Mouse (Mus musculus) inflammation-experienced regulatory T-cells, adult 6 months (primary cell): Measurements from ENCODE around the gene 1700010I14Rik. TPM values are rescaled to one million over a fixed set of nuclear protein-coding genes. Genes with fewer than 3 reads are reported as not detected.

Experiments
- ATAC-seq: one replicate; pipeline ENCODE4 v1.8.0; 2017
- polyA plus RNA-seq, 3 experiments: library from polyadenylated mRNA; unstranded; fragments of 100-300 nt; shearing (Covaris generic); gene quantifications; one replicate each; pipeline ENCODE4 v1.2.1; 2017

The 1700010I14Rik gene
- polyA plus RNA-seq = 1 to 10 TPM; 3.1 to 5.6 (median 3.9) TPM

DNA sequence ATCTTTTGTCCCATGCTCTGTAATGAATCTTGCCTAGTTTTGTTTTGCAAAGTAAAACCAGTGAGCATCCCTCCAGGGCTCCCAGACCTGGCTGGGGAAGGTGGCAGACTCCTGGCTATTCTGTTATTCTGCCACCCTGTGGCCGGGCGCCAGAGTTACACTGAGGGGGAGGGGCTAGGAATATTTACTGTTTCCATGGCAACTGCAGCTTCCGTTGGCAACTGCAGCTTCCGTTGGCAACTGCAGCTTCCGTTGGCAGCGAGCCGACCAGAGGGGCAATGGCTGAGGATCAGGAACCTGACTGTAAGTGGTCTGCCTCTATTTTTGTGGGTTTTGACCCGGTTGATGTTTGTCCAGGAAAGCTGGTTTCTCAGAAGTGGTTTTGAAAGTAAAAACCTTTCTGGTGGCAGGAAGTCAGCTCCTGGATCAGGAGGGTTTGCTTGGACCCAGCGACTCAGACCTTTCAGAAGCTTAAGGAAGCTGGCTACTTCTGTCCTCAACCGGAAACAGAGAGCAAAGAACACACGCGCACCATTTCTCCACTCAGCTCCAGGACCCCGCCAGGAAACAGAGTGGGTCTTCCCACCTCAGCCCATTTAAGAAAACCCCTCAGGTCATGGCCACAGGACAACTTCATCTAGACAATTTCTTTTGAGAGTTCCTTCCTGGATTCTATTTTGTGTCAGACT is at the start of gene 1700010I14Rik:
Gene 1700010I14Rik (plus strand): TSS at position 215 of the 689 bp plus-strand sequence.
- ATAC-seq = peak; percentile 91

DNA sequence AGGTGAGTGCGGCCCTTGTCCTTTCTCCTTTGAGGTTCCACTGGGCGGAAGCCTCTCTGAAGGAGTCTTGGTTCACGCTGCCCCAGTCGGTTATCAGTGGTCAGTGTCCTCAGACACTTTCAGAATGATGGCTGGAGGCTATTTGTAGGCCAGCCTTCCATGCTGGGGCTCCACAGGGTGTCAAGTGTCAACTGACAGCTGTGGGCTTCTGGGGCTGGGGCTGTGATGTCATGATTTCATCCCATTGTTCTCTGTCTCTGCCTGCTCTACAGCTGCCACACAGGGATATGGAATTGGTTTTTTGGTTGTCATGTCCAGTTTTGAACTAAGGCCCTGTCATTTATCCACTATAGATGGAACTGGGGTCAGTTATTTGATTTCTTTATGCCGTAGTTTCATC is 36.5 kb upstream of the 1700010I14Rik start:
- no peak for ATAC-seq

DNA sequence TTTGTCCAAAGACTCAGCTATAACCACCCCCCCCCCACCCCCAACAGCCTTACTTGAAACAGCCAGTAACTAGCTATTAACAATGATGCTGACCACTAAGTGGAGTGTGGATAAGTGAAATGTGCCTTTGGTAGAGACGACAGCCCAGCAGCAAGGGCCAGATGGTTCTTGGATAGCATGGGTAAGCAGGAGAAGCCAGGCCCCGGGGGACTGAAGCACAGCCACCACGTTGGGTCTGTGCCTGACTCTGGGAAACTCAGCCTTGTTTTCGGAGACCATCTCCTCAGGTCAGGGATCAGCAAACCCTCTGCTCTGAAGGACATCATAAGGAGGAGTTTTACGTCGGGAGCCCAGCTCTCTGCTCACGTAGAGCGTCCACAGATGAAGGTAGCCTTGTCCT is 35.2 kb upstream of the 1700010I14Rik start:
- ATAC-seq = no peak

DNA sequence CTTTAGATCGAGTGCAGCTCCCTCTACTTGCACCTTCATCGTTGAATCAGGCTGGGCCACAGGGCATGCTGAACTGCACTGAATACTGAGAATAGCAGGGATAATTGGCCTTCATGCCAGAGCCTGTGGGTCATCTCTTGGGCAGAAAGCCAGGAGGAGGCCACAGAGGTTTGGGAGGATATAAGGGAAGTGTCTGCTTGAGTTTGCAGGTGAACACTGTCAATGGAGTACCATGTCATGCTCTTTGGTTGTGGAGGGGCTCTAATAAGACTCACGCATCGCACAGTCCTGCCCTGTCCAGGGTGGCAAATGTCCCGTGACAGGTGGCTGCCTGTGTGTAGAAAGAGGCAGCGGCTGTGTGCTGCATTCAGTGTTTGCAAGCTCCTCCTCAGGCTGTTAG is 30.0 kb upstream of the 1700010I14Rik start:
- ATAC-seq = no peak

DNA sequence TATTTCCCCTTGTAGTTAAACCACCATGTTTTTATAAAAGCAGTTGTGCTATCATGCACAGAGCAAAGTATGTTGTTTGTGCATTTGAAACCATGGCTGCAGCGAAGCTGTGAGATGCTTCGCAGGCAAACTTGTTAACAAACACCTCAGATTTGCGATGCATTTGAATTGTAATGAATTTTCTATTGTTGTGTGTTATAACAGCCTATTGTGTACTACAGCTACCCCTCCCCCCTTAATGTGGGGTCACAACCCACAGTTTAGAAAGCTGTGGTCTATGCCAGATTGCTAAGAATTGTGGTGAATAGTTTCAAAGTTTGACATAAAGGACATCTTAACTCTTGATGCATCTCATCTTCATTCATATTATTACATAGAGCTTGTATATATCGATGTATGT is 27.7 kb upstream of the 1700010I14Rik start:
- no peak for ATAC-seq

DNA sequence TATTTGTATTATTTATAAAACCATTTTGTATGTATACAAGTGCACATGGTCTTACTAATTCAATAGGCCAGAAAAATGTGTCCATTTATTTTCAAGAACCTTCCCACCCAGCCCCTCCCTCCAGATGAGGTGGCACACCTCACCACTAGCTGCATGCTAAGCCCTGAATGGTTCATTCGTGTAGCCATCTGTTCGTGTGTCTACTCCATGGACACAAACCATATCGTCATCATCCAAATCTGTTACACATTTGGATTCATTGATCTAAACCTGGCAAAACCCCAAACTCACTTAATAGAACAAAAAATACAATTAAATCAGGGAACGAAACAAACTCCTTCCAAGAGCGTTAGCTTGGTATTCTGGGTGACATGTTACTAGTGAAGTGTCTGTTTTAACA is 27.0 kb upstream of the 1700010I14Rik start:
- ATAC-seq = no peak

DNA sequence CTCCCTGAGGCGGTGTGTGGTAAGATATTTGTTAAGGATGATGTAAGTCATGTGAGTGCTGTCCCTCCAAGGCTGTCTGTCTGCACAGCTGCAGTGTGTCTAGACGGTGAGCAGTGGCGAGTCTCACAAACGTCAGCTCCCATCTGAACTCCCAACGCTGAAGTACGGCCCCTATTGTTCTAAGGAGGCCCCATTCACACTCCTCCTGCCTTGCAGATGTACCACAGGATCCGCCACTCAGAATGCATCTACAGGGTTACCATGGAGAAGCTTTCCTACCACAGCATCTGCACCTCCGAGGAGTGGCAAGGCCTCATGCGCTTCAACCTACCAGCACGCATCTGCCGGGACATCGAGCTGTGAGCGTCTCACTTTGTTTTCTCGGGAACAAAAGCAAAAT is 26.5 kb upstream of the 1700010I14Rik start:
- ATAC-seq = no peak

DNA sequence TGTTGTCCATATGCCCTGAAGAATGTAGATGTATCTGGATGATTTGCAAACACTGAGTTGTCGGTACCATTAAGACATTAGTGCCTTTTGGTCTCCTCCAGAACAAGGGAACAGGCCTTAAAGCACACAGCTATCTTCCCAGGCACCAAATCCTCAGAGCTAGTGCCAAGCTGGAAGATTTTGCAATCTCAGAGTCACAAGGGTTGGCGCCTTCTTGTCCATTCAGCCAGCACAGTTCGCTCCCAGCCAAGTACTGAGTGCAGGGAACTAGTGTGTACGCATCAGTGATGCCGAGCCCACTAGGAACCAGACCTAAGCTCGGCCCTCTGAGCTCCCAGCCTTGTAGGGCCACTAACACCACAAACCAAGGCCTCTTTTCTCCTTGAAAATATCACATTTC is 23.0 kb upstream of the 1700010I14Rik start:
- no peak for ATAC-seq

DNA sequence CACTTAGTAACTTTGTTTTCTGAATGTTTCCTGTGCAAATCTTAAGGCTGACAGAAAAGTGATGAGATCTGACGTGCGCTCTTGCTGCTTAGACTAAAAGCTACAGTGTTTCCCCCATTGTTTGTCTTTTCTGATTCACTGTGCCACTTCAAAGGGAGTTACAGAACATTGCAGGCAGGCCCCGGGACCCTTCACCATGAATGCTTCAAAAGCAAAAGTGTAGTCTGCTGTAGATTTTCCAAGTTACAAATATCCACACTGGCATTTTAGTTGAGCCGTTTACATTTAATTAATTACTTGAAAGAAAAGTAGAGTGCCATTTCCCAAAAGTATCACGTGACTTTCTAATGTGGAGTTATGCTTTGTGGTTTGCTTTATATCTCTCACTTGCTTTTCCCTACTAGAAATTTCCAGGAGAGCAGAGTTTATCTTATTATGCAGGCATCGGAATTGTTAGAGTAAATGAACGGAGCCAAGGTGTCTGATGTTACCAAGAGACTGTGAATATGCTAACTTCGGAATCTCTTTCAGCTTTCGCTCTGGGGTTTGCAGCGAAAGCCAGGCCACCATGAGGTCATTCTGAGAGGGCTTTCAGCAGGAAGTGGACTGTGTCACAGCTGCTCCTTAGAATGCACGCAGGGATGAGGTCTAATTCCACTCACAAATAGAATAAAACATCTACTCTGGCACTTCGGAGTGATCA is 15.8 kb upstream of the 1700010I14Rik start:
- ATAC-seq = no peak

DNA sequence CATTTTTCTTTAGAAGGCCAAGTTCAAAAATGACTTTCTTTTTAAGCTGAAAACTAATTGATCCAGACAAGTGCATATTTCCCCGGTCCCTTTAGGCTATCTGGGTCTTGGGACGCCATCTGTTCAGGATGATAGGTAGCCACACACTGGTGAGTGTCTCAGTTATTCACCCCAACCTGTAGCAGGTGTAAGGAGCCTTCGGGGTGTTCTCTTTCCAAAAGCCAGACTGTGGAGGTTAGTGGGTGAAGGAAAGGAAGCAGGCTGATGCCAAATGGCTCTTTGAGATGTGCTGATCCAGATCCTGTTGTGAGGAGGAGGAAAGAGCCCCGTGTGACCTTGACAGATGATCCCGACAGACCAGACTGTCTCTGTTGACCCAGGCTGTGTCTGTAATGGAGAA is 14.8 kb upstream of the 1700010I14Rik start:
- ATAC-seq = no peak

DNA sequence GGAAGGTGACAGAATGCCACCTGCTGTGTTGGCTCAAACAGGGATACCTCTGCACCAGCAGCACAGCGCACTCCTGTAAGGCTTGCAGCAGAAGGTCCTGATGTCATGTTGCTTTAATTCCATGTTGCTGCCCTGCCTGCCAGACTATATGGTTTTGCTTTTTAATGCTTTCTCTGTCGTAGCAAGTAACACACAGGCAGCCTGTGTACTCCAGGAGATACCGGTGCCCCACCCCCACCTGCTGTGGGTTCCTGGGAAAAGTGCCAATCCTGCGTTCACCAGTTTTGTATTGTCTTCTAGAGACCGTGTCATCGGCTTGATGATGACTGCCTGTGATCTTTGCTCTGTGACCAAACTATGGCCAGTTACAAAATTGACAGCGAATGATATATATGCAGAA is 13.7 kb upstream of the 1700010I14Rik start:
- no peak for ATAC-seq

DNA sequence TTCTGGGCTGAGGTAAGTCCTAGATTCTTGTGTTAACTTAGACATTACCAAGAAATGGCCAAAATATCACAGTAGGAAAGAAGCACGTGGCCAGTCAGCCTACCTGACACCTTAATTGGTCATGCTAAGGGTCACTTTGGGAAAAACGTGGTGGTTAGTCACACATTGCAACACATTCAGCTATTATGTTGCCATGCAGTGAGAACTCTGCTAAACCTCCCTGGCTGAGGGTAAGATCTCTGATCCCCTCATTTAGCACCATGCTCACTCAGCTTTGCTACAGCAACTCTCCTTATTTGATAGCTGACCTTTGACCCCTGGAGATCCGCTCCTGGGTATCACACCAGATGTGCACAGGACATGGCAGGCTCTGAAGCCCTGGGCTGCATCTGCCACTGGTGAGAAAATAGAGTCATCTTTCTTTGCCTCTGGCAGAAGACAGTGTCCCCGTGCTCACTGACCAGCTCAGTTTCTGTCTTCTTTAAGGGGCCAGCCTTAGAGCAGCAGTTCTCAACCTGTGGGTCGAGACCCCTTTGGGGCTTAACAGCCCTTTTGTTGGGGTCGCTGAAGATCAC is 13.2 kb upstream of the 1700010I14Rik start:
- no peak for ATAC-seq

DNA sequence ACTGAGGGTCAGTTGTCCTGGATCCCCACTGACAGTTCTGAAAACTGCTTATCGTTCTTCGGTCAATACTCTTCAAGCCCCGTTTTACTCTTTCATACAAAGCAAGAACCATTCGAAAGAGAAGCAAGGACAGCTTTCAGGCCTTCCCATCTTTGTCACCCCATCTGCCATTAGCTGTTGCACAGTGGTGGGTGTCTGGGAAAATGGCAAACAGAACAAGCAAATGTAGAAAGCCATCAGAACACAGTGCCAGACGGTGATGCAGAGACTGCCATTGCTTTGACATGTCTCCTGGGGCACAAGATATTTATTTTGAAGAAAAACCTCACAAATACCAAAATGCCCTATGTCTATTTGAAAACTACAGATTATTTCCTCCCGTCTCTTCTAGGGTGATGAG is 11.4 kb upstream of the 1700010I14Rik start:
- ATAC-seq = no peak

DNA sequence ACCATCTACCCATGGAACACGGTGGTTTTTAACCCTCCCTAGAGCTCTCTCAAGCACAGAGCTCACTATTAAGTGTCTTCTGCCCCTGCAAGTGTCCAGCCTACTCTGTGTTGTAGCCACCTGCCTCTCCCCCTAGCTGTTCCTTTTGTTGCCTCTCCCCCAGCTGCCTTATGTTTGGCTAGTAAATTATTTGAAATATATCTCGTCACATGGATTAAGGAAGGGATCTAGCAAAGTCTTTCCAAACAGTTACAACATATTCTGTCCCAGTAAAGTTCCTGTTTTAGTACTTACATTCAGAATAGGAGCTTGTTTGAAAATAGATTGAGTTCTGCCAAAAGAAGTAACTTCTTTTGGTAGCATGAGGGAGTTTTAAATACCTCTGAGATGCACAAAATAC is 10.9 kb upstream of the 1700010I14Rik start:
- ATAC-seq = no peak

DNA sequence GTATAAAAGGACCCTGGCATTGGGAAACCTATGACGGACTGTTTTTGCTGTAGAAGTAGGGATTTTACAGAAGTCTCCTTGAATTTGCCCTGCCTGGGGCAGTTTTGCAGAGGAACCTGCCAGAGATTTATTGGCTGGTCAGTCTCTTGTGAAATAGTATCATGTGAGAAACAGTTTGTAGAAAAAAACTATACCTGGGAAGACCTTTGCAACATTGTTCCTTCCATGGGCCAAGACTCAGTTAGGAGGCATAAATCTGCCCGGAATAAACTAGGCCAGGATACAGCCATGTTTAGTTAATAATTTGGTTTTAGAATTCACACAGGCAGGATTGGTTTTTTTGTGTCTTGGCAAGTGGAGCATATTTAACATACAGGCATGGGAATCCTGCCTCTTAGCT is 4.6 kb upstream of the 1700010I14Rik start:
- ATAC-seq = no peak

DNA sequence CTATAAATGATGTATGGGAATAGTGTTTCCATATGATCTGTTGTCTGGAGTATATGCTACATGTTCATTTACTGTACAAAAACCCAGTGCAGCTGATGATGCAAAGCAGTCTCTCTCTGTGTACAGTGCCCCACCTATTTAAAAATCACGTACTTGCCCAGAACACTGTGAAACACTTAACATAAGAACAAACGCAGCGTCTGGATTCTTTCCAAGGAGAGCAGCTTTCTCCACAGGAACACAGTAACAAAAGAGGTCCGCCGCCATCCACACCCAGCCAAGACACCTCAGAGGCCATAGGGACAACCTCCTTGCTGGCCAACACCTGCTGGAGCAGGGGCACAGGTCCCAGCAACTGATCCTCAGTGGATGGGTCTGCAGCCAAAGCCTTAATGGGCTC is 2.4 kb upstream of the 1700010I14Rik start:
- no peak for ATAC-seq

DNA sequence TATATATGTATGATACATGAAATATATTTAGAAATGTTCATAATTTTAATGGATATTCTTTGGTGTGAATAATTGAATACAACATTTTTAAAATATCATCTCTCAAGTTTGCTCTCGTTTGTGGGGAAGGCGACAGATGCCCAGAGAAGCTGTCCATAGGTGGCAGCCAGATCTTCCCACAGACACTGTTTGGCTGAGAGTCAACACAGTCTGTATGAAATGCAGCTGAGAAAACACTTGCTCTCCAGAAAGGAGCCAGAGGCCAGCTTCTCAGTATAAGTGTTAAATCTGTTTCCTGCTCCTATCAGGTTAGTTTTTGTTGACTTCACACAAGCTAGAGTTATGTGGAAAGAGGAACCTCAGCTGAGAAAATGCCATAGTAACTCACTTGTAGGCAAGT is 1.6 kb upstream of the 1700010I14Rik start:
- ATAC-seq = no peak

DNA sequence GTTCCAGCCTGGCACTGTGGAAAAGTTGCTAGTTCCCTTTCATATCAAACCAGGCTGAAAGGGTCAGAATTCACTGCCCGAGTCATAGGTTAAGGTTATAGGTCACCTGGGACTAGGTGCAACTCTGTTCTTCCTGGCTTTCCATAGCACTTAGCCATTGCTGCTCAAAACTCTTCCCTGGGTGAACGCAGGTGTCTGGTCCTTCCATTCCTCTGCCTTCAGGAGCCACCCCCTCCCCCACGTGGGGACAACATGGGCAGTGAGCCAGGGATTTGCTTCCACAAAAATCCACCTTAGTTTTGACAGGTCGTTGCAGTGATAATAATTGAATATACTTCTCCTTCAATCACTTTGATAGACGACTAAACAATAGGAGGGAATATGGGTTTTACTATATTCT is 764 bp upstream of the 1700010I14Rik start:
- ATAC-seq = no peak

DNA sequence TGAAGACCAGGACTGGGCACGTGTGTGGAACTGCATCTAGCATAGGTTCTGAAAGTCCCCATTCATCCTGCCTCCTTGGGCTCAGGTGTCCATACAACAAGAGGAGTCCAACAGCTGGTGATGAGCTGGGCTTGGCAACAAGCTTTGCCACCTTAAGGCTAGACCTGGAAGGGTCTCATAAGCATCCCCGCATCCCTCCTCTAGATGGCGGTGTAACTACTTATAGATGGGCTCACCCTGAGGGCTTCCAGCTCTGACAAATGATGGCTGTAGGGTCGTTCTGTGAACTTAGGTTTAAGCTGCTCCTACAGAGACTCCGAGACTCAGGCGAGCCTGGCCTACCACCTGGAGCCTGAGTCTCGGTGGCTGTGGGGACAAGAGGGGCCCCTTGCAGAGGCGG is 3.0 kb downstream of the 1700010I14Rik start:
- no peak for ATAC-seq

DNA sequence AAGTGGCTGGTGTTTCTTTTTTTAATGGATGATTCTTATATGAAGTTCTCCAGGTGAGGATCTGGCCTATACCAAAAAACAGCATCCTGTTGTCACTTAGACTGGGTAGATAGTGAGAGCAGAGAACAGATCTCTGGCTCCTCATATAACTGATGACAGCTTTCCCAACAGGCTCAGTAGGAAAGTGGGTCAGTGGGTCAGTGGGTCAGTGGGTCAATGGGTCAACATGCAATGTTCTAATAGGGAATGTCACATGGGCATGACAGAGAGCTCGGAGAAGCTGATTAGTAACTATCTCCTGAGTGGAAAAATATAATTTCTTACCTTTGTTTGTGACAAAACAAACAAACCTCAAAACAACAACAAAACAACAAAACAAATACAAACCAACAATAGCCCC is 7.2 kb downstream of the 1700010I14Rik start:
- no peak for ATAC-seq

DNA sequence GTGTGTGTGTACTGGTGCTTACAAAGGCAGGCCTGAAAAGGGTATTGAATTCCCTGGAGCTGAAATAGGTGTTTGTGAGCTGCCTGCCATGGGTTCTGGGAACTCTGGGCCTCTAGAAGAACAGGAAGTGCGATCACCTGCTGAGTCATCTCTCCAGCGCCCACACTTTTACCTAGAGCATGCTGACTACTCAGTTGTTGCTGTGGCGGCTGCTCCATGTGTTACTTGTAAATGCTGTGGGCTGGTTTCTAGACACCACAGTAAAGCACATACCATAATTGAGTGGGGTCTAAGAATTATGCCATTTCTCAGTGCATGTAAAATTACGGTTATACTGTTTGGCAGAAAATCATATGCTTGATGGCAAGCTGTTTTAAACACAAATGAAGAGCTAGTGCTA is 14.3 kb downstream of the 1700010I14Rik start:
- ATAC-seq = no peak

DNA sequence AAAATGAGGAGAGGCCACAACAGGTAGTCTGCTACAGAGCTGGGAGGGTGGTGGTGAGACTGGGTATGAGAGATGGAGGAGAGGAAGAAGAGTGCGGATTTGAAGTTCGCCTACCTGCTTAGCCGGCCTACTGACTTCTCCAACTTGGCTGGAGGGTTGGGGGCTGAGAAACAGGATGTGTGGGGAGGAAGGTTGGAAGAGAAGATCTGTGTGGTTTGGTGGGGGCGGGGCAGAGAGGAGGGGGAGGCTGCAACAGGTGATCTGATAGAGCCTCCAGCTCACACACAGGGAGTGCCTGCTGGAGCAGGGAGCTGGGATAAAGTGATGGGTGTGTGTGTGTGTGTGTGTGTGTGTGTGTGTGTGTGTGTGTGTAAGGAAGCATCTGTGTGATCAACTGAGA is 16.4 kb downstream of the 1700010I14Rik start:
- no peak for ATAC-seq

DNA sequence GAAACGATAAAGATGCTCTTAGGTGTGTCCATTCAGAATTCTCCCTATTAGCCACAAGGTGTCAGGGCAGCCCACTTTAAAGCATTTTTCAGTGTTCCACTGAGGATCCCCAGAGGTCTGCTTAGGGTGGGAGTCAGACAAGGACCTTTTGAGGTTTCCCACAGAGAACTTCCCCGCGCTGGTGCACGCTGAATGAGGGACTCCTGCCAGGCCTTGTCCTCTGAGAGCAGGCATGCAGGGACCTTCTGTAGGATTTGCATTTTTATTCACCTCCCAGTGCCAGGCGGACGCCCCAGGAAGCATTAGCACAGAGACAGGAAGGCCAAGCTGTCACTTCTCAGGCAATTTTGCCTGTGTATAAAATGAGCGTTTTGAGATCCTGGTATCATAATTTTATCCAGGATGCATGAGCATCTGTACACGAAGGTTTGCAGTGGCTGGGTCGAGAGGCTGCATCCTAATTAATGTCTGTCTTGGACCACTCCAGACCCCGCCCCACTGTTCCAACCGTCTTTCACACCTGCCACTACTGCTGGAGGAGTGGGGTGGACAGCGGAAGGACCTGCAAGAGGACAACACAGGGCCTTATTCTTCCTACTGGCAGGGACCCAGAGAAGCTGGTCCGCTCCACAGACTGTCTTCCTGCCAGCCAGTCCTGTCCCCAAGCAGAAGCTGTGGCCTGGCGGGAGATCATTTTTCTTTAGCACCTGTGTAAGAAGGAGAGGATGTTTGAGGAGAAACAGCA is 35.2 kb downstream of the 1700010I14Rik start:
- no peak for ATAC-seq
